Mouse (Mus musculus) left cerebral cortex, postnatal 10 days (tissue): ENCODE results near the gene Pdzd2. TPM values are rescaled to one million over a fixed set of nuclear protein-coding genes. Genes with fewer than 3 reads are reported as not detected.

Experiments
- DNase-seq, 2 experiments: peaks; one replicate each; pipeline ENCODE4 v3.0.0; 2021 to 2022; ENCODE audit warnings: low spot score in 2 of 2, mixed read lengths in 1 of 2; ENCODE audit errors: extremely low spot score in 1 of 2
- intact Hi-C: fragments of 180-260 bp; cut with DNase I; formaldehyde crosslinking; loops from one replicate; pipeline ENCODE4 v1.15.1; 2025
- total RNA-seq, 2 experiments: library from RNA; stranded (reverse); gene quantifications; 2 replicates each; pipeline ENCODE4 v1.2.3; 2021

Pdzd2 gene
- total RNA-seq, 2 experiments from 2014 or later = 106 to 114 TPM

- DNase-seq = no peak
- intact Hi-C loops = no loop called here
Observed at GRCm38 (mm10) chr15:12638370-12639030, 101.2 kb downstream of the Pdzd2 start.

DNA sequence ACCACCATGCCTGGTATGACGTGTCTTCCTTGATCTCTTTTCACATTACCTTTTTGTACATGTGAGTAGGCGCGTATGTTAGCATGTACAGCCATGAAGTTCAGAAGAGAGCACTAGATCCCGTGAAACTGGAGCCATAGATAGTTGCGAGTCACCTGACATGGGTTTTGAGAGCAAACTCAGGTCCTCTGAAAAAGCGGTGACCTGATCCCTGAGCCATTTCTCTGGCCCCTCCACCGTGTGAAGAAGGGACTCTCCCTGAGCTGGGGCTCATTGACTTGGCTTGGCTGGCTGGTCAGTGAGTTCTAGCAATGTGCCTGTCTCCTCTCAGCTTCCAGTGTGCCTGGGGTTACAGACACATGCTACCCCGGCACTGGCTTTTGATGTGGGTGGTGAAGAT is 102.2 kb downstream of the Pdzd2 start:
- DNase-seq = no peak
- intact Hi-C loops = no loop called here

DNA sequence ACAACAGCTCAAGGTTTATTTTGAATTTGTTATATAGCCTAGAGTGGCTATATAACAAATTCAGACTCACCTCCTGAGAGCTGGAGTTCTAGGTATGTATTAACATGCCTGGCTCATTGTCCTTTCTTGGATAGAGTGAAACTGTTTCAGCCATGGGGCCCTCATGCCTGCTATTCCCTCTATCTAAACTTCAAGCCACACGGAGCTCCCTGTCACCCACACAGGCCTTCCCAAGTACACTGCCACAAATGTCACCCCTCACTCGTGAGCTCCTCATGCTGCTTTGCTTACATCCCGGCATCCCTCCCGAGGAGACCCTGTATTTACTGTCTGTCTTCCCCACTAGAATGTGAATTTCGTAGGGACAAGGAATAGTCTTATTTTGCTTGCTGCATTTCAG is 103.3 kb downstream of the Pdzd2 start:
- intact Hi-C loops = no loop called here
- DNase-seq = no peak

- no peak for DNase-seq
- intact Hi-C loops = no loop called here
Observed at GRCm38 (mm10) chr15:12634921-12635320, 104.8 kb downstream of the Pdzd2 start.

DNA sequence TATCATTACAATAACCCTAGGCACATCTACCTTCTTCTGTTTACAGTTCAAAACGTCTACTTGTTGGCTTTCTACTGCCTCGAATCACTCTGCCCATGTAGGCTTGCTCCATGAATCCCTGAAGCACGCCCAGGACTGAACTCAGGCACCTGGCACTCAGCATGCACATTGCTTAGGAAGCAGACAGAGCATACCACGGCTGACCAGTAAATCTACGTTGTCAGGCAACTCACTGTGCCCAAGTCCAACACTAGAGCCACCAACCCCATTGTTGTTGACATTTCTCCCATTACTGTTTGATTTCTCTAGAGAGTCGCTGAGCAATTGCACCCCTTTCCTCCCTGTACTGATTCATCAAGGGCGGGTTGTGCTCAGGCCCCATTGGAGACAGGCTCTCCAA is 110.6 kb downstream of the Pdzd2 start:
- intact Hi-C loops = no loop called here
- DNase-seq = no peak

DNA sequence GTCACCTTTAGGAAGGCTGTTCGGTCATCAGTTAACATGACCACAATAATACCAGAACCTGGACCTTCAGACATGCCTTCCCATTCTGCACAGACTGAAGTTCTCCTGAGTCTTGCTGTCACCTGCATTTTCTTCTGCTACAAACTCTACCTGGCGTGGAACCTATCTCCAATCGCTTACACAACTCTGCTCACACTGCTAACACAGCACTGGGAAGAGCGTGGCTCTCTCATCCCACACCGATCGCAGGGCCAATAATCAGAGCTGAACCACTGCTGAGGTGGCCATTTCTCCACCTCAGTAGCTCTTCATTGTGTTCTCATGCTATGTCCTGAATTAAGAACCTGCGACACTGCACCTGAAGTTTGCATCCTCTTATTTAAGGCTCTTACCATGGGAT is 111.3 kb downstream of the Pdzd2 start:
- intact Hi-C loops = no loop called here
- no peak for DNase-seq

- intact Hi-C loops = no loop called here
- DNase-seq = no peak
Observed at GRCm38 (mm10) chr15:12626930-12627329, 112.8 kb downstream of the Pdzd2 start.

GRCm38 (mm10) chr15:12626166-12626565 is 113.6 kb downstream of the Pdzd2 start:
- intact Hi-C loops = no loop called here
- peak in 1 of 2 experiments; percentile 6 for DNase-seq

DNA sequence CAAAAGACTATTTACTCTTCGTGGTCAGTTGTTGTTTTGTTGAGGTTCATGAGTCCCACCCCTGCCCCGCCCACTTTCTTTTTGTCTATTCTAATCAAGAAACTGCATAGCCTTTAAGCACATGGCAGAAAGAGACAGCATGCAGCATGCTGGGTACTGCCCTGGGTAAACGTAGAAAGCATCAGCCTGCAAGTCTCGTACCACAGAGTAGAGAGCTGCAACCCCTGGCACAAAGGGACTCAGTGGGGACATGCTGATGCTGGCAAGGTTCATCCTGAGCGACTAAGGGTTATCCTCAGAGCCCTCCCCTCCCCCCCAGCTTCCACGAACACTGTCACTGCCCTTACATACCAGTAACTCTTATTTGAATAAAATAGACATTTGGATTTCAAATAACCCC is 114.2 kb downstream of the Pdzd2 start:
- intact Hi-C loops = no loop called here
- peak in 1 of 2 experiments; percentile 8 for DNase-seq

DNA sequence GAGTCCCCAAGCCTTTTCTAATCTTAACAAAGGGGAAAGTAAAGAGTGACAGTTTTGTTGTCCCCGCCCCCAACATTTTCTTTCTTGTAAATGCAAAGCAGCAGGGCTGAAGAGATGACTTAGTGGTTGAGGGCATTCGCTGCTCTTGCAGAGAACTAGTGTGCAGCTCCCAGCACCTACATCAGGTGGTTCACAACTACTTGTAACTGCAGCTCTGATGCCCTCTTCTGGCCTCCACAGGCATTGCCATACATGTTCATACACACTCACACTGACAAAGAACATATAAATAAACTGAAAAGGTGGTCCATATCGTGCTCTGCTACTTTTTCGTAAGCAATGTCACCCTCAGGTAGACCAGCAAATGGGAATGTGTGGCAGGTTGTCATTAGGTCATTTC is 116.2 kb downstream of the Pdzd2 start:
- intact Hi-C loops = no loop called here
- DNase-seq = peak in 1 of 2 experiments; percentile 13

DNA sequence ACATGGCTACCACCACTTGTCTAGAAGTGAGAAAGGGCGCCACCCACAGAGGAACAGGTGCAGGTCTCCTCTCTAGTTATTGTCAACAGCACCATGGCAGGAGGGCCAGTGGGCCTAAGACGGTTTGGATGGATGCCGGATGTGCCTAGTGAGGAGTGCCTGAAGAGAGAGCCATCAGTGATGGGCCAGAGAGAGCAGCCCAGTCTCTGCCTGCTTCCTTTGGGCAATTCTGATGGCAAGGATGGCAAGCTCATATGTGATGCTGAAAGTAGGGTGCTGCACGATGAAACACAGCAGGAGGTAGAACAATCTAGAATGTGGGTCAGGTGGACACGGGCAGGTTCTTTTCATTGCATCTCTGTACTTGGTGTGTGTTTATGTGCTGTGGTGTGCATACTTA is 117.0 kb downstream of the Pdzd2 start:
- DNase-seq = no peak
- intact Hi-C loops = no loop called here

DNA sequence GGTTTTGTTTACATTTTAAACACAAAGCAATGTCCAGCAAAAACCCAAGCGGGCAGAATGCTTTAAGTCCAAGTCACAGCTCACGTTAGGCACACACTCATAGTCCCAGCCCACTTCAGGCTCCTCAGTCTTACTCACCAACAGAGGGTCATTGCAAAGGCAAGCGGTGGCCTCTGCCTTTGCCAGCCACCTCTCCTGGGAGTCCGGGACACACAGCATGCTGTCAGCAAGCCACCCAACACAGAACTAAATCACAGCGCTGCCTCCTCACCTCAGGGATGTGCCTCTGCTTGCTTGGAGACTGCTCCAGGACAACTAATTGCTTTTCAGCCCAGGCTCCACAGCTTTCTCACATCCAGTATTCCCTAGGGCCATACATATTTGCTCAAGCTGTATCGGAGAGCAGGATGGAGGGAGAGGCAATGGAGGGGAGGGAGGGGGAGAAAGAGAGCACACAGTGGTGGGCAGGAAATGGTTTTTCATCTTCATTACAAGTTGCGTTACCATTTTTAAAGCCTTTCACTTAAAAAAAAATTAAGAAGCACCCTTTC is 117.6 kb downstream of the Pdzd2 start:
- intact Hi-C loops = no loop called here

GRCm38 (mm10) chr15:12619273-12619672 is 120.5 kb downstream of the Pdzd2 start:
- DNase-seq = no peak
- intact Hi-C loops = no loop called here

More for the DNA sequence above, 117.6 kb downstream of the Pdzd2 start:
- DNase-seq = no peak

- DNase-seq = peak in 1 of 2 experiments; percentile 27
- intact Hi-C loops = no loop called here
Observed at GRCm38 (mm10) chr15:12617651-12618050, 122.1 kb downstream of the Pdzd2 start.

GRCm38 (mm10) chr15:12617220-12617619 is 122.5 kb downstream of the Pdzd2 start:
- no peak for DNase-seq
- intact Hi-C loops = no loop called here

DNA sequence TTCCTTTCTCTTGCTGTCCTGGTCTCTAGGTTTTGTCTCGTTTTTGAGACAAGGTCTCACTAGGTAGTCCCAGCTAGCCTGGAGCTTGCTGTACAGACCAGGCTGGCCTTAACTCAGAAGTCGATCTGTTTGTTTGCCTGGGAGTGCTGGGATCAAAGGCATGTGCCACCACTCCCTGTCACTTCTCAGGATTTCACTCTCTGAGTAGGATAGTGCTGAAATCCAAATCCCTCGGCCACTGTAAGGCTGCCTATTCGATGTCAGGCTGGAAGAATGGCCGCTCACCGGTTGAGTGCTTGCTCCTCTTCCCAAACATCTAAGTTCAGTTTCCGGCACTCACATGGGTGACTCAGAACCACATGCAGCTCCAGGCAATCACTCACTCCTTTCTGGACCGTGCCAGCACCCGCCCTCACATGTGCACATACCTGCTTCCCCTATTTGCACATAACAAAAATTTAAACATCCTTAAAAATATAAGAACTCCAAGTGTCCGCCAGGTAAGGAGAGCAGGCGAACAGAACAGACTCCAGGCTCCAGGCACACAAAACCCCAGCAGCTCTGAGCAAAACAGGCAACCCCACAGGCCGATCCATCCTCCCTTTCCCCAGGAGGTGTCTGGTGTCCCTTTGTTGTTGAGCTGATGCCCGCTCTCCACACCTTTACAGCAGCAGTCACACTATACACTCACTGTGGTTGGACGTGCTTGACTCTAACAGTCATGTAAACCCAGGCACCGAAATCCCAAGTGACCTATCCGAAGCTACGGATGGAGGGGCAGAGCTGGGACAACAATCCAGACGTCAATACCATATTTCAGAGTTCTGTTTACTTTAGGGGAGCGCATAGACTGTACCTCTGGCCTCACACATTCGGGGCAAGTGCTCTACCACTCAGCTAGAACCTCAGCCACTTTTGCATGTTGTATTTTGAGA is 124.5 kb downstream of the Pdzd2 start:
- intact Hi-C loops = no loop called here
- DNase-seq = no peak

GRCm38 (mm10) chr15:12614011-12614410 is 125.7 kb downstream of the Pdzd2 start:
- peak in 1 of 2 experiments; percentile 42 for DNase-seq
- intact Hi-C loops = no loop called here

GRCm38 (mm10) chr15:12612944-12613675 is 126.6 kb downstream of the Pdzd2 start:
- intact Hi-C loops = no loop called here
- DNase-seq = no peak

DNA sequence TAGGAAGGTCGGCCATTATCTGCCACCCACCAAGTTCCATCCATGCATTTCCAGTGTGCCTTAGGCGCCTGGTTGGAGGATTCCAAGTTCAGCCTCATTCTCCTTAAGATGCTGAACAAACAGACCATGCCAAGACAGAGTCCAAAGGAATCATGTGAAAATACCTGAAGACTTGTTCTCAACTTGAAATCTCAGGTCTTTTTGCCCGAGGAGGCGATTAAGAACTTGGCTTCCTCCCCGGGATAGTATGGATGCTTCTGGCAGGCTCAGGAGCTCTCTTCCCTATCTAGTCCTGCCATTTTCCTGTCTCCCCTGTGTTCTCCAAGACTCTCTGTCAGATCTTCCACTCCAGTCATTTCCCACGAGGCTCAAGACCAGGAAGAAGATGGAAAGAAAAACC is 131.6 kb downstream of the Pdzd2 start:
- no peak for DNase-seq
- intact Hi-C loops = no loop called here
